Mouse (Mus musculus) urinary bladder, postnatal 4 days (tissue): Measurements from ENCODE around the gene U2surp.
"Not testable (repeated sequence)": the region's sequence is repeated elsewhere in the genome, so short reads cannot be mapped to it uniquely, and the experiment has no call there.

Source experiments
- DNase-seq, 2 experiments: peaks; one replicate each; pipeline ENCODE4 v3.0.0; 2021 to 2022; ENCODE audit warnings: low spot score in 2 of 2

Gene U2surp

DNA sequence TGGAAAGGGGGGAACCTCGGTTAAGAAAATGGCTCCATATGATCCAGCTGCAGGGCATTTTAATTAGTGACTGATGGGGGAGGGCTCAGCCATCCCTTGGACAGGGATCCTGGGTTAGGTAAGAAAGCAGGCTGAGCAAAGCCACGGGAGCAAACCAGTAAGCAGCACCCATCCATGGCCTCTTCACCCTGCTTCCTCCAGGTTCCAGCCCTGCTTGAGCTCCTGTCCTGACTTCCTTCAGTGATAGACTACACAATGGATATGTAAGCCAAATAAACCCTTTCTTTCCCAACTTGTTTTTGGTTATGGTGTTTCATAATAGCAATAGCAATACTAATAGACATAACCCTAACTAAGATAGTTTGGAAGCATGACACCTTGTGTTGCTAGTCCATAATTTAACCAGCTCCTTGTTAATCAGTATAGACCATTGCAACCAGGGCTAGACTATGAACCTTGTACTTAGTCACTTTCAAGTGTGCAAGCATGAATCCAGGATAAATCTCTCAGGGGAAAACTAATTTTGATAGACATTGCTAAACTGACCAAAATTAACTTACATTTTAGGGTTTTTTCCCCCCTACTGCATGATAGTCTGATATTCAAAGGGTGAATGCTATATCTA lies 27.5 kb upstream of the U2surp start:
- no peak for DNase-seq

DNA sequence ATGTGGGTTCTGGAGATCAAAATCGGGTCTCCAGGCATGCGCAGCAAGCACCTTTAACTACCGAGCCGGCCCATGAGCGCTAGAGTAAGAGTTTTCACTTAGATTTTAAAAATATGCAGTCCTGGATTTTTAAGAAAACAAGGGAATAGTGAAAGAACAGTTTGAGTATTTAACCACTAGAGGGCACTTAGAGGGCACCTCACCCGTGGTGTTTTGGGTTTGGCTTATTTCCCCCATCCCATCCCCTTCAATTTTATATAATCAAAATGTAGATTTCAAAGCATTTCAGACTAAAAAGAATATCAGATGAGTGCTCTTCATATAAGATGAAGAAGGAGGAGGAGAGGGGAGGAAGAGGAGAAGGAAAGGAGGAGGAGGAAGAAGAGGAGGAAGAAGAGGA lies 22.0 kb upstream of the U2surp start:
- no peak for DNase-seq

- DNase-seq, result no peak
Measured at GRCm38 (mm10) chr9:95531144-95531543, 19.3 kb upstream of the U2surp start.

DNA sequence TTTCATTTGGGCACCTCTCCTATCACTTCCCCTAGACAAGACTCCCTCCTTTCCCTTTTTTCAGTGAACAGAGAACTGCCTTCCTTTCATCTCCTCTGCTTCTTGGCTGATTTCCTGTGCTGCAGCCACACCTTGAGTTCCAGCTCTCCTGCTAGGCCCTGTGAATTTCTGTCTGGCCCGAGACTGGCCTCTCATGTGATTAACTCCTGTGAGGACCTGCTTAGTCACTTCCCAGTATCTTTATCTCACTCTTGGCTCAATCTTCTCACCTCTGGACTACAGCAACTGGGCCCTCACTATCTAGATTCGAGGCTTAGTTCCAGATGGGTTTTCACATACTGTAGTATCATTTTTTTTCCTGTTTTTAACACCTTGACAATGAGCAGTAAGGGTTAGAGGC lies 15.9 kb upstream of the U2surp start:
- no peak for DNase-seq

DNA sequence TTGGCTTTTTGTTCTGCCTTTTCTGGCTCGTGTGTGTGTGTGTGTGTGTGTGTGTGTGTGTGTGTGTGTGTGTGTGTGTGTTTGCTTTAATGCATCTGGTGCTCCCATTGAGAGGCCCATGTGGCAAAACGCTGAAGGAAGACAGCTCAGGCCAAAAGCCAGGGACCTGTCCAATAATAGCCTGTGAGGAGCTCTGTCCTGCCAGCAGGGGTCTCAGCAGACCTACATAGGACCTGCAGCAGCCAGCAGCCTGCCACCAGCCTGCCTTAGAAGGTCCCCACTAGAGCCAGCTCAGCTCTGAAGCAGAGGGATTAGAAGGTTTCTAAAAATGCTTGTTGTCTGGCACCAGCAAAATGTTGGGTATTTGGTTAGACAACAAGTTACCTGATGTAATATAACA lies 14.2 kb upstream of the U2surp start:
- no peak for DNase-seq

DNA sequence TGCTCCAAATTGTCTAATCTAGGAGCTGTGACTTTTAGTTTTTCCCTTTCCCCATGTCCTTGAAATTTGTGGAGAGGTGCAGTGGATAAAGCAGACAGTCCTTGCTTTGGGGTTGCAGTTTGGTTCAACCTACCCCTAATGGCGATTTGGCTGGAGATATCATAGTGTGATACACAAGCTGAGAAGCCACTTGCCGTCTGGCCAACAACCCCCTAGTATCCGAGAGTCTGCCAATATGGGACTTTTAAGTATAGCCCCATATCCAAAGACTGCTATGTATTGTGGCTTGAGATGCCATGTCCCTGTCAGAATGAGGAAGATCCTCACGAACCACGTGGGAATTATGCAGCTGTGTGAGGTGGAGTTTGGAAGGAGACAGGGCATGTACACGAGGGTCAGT lies 13.6 kb upstream of the U2surp start:
- DNase-seq, result no peak

- DNase-seq, result no peak
Measured at GRCm38 (mm10) chr9:95522561-95522960, 10.8 kb upstream of the U2surp start.

- no peak for DNase-seq
Measured at GRCm38 (mm10) chr9:95521566-95521965, 9.8 kb upstream of the U2surp start.

DNA sequence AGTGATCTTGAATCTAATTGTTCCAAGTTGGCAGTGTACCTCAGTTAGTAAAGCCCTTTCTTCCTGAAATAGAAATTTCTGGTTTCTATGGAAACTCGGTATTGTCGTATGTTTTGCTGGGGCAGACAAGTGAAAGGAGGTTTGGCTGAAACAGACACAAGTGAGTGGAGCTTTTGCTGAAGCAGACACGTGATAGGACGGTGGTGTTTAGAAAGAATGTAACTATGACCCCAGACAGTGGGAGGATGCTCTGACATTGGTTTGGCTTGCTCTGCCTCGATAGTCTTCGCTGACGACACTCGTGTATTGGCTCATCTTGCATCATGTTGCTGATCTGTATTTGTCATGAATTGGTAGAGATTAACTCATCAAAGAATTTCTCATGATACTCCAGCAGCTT lies 9.2 kb upstream of the U2surp start:
- no peak for DNase-seq

DNA sequence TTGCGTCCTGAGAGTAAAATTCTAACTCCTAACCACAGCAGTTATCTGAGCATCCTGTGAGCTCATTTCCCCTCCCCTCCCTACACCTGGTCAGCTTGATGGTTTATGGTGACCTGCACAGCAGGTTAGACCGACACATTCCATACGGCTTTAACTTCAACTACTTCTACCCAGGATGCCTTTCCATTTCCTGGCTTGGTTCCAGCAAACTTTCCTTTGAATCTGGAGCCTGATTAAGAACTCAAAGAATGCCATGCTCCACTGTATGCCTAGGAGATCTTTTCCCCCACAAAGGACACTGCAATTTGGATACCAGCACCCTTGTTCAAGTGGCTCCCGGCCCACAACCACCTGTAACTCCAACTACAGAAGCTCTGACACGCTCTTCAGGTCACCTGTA lies 8.8 kb upstream of the U2surp start:
- DNase-seq, result no peak

DNA sequence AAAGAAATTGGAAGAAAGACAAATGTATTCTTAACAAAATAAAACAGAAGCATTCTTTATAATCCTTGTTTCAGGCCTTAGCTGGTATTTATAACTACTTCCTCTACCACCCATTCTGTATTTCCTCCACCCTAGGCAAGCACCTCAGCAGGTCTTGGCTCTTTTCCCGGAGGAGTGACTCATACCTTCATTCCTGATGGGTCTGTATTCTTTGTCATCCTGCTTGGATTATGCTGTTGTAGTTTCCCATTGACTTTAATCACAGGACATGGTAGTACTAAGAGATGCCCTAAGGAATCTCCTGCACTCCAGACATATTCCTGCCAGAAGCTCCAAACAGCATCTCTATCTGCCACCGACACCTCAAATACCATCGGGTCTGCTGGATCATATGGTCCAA lies 2.6 kb upstream of the U2surp start:
- not testable (repeated sequence) for DNase-seq

DNA sequence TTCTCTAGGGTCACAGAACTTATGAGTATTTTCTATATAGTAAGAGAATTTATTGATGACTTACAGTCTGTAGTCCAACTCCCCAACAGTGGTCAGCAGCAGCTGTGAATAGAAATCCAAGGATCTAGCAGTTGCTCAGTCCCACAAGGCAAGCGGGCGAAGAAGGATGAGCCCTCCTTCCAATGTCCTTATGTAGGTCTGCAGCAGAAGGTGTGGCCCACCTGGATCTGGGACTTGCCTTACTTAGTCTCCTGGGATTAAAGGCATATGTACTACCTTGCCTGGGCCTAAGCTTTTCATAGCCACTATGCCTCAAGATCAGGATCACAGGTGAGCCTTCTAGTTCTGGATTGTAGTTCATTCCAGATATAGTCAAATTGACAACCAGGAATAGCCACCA lies 2.0 kb upstream of the U2surp start:
- no peak for DNase-seq

DNA sequence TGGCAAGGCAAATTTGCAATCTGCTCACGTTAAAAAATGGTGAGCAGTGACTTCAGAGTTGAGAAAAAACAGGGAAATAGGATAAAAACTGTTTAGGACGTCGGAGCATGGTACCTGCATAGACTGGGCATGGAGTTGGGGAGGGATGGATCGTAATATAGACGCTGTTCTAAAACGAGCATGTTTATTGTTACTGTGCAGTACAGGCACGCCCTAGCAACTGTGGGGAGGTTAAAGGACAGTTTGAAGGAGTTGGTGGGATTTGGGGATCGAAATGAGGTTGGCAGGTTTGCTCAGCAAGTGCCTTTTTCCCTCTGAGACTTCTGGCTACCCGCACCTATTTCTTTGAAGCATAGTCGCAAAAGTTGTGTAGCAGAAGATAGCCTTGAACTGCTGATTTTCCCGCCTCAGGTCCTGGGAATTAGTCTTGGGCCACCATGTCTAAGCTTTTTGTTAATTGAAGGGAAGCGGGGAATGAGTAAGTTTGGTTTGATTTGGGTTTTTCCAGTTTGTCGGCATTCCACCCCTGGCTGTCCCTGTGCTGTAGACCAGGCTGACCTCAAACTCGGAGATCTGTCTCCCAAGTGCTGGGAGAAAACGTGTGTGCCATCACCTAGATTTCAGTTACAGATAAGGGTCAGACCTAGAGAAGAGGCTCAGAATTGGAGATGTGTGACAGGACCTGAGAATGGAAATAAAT lies 685 bp upstream of the U2surp start:
- DNase-seq, result no peak

DNA sequence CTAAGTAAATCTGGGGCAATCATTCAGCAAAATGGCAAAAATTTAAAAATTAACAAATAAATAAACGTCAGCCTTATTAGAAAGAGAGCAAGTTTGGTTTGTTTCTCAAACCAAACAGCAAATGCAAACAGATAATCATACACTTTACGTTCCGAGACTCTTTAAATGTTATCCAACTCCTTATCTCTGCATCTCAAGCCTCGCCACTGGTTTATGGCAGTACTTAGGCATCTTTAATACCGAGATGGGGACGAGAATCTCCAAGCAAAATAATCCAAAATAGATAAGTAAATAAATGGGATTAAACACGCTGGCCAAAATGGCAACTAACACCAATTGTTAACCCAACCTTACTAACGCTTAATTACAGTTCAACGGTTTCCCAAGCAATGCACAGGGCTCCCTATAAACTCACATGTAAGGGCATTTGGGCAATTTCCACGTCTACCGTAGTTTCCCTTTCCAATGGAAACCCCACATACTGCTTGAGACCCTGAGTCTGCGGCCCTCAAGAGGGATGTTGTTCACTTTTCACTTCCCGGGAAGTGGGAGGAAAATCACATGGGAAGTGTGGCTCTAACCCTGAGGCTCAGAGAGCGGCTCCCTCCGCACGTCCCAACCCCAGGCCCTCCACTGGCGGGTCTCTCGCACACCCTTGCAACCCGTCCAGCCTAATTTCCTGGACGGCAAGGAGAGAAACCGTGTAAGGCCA lies 947 bp downstream of the U2surp start:
- no peak for DNase-seq

DNA sequence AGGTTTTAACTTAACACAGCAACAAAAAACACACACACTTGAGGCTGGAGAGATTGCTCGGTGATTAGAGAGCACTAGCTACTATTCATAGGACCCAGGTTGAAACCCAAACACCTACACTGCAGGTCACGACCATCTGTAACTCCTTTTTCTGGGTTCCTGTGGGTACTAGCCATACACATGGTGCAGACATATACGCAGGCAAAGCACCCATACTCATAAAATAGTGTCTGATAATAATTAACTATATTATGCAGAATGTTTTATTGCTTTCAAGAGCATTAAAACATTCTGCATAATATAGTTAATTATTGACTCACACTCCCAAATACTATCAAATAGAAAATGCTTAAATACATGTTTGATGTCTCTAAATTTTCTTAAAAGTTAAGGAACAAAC lies 6.1 kb downstream of the U2surp start:
- DNase-seq, result no peak

GRCm38 (mm10) chr9:95499848-95500247 lies 11.9 kb downstream of the U2surp start:
- no peak for DNase-seq

DNA sequence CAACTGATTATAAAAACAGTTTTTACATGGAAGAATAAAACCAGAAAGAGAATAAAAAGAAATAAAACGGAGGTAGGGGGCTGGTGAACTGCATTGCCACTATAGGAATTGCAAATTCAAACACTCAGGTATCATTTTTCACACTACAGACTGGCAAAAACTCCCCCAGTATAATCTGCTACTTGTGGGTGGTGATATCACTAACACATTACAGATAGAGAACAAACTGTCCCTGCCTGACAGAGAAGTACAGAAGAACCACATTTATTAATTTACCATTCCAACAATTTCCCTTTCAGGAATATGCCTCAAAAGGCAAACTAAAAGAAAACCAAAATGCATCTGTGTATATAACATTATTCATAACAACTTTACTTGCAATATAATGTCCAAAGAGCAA lies 16.8 kb downstream of the U2surp start:
- no peak for DNase-seq

DNA sequence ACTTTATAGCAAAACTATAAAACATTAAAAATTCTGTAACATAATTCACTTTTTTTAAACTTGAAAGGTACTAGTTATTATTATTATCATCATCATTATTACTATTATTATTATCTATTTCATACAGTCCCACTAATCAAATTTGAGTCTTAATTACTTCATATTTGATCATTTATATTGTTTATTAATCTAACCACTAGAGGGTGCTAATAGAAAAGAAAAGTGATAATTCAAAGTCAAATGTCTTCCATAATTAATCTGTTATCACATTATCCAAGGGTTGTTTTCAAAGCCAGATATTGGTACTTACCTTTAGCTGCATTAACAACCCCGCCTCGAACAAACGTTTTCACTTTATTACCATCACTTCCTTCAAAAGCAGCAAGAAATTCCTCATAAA lies 18.4 kb downstream of the U2surp start:
- no peak for DNase-seq

- DNase-seq, result no peak
Measured at GRCm38 (mm10) chr9:95490003-95490402, 21.8 kb downstream of the U2surp start.

DNA sequence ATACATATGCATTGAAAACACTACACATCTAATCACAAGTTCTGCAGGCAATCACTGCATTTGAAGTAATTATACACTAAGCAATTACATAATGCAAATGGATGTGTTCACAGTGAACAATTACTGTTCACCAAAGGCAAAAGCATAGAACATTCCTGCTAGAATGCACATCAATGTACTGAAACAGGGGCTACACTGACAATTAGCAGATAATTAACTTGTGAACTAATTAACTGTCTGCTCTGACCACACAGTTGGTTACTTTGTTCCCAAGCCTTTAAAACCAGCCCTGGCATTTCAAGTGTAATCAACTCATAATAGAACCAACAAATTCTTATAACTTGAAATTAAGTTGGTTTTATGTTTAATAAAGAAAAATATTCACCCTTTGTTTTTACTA lies 22.9 kb downstream of the U2surp start:
- no peak for DNase-seq

DNA sequence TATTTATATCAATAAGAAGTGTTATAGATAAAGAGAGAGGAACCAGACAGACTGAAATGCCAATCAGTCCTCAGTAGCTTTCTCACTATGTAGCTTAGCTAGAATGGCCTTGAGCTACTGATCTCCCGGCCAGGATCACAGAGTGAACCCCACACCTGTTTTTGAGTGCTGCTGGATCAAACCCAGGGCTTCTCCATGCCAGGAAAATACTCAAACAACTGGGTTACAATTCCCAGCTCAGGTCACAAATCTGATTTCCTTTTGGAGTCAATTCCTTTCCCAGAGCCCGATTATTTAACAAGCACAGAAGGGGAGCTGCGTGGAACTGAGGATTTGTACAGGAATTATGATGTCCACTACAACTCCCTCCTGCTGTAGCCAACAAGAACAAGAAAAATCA lies 31.8 kb downstream of the U2surp start:
- DNase-seq, result no peak

- DNase-seq, result no peak
Measured at GRCm38 (mm10) chr9:95478443-95478842, 33.4 kb downstream of the U2surp start.

DNA sequence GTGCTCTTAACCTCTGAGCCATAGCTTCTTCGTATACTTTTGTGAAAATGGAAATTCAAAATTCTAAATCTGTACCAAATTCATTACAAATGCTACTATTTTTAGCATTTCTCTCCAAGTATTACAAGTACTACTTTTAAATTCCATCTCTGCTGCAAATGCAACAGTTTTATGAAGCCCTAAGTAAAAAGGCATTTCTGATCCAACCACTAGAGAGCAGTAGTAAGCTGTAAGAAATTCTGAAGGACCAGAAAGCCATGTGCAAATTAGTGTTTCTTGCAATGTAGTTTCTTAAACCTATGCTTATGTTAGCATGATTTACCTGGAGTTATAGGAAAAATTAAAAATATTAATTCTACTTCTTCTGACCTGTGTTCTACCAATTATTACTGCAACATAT lies 38.9 kb downstream of the U2surp start:
- no peak for DNase-seq
